Mouse (Mus musculus) CH12.LX (cell line): ENCODE measurements at regions not wholly inside any gene's neighbourhood (a gene's known extent, or its start where the extent isn't known, plus 50 kb on each side); places are given as distances from the start of the nearest gene placed in this dataset.

Source experiments
- DNase-seq: peaks from one replicate; pipeline ENCODE4 v3.0.0-alpha.2; 2013; ENCODE audit errors: extremely low read depth
- H3K27ac ChIP-seq: 2 replicates; pipeline ENCODE4 v1.5.1; 2012; ENCODE audit warnings: low read depth, mild to moderate bottlenecking, control low read depth, moderate library complexity; ENCODE audit not compliant: insufficient read depth
- H3K27me3 ChIP-seq: replicated peaks from 2 replicates; pipeline ENCODE3; 2012; ENCODE audit warnings: inconsistent platforms
- H3K36me3 ChIP-seq, 2 experiments: replicated peaks in 1 of 2; 2 replicates each; pipeline versions ENCODE3 to v1.6.1; 2012; ENCODE audit warnings: inconsistent platforms in 1 of 2, low read length in 1 of 2, mild to moderate bottlenecking in 1 of 2, mixed read lengths in 1 of 2, moderate library complexity in 1 of 2; ENCODE audit not compliant: control insufficient read depth in 1 of 2, insufficient read depth in 1 of 2
- H3K4me1 ChIP-seq, 2 experiments: 2 replicates each; pipeline ENCODE4 v1.6.1; 2012; ENCODE audit warnings: inconsistent platforms in 1 of 2, moderate library complexity in 1 of 2; ENCODE audit not compliant: insufficient read depth in 2 of 2, control insufficient read depth in 1 of 2
- H3K4me2 ChIP-seq: 2 replicates; pipeline ENCODE4 v1.6.1; 2012; ENCODE audit warnings: low read depth, mild to moderate bottlenecking, control low read depth; ENCODE audit not compliant: poor library complexity, insufficient read depth, severe bottlenecking
- H3K4me3 ChIP-seq, 3 experiments: fragments of 150-350 bp in 1 of 3; sonication (generic) in 1 of 3; replicated peaks in 1 of 3; 2 replicates each; pipeline versions ENCODE3 to v1.5.1; 2011 to 2012; ENCODE audit warnings: low read depth in 2 of 3, low read length in 2 of 3, mild to moderate bottlenecking in 2 of 3, moderate library complexity in 2 of 3, control low read depth in 1 of 3, improper control_type of control experiment in 1 of 3, inconsistent platforms in 1 of 3, mixed read lengths in 1 of 3; ENCODE audit not compliant: poor library complexity in 1 of 3
- H3K79me2 ChIP-seq: replicated peaks from 2 replicates; pipeline ENCODE4 v1.6.1; 2012; ENCODE audit warnings: mild to moderate bottlenecking, moderate library complexity; ENCODE audit not compliant: control insufficient read depth, poor library complexity, insufficient read depth, severe bottlenecking; ENCODE audit errors: extremely low read depth
- H3K9ac ChIP-seq: 2 replicates; pipeline ENCODE4 v1.6.1; 2012; ENCODE audit warnings: low read depth, mild to moderate bottlenecking, control low read depth, moderate library complexity; ENCODE audit not compliant: insufficient read depth
- H3K9me3 ChIP-seq: replicated peaks from 2 replicates; pipeline ENCODE3; 2012; ENCODE audit warnings: low read length, inconsistent platforms, mixed read lengths
- CHD1 ChIP-seq: IDR thresholded peaks from 2 replicates; pipeline ENCODE4 v1.6.1; 2012; ENCODE audit warnings: low read depth, low read length, improper control_type of control experiment, inconsistent platforms
- E2F4 ChIP-seq: IDR thresholded peaks from 2 replicates; pipeline ENCODE4 v1.6.1; 2011; ENCODE audit warnings: low read depth, low read length, improper control_type of control experiment; ENCODE audit not compliant: insufficient replicate concordance
- EP300 ChIP-seq: IDR thresholded peaks from 2 replicates; pipeline ENCODE4 v1.6.1; 2011; ENCODE audit warnings: low read length, improper control_type of control experiment
- KAT2A ChIP-seq: IDR thresholded peaks from 2 replicates; pipeline ENCODE4 v1.6.1; 2012; ENCODE audit warnings: low read length, improper control_type of control experiment, inconsistent platforms; ENCODE audit not compliant: insufficient replicate concordance
- MAX ChIP-seq: IDR thresholded peaks from 2 replicates; pipeline ENCODE4 v1.6.1; 2011; ENCODE audit warnings: low read length, improper control_type of control experiment
- MEF2A ChIP-seq: IDR thresholded peaks from 2 replicates; pipeline ENCODE4 v1.6.1; 2014; ENCODE audit warnings: low read depth, mild to moderate bottlenecking, inconsistent platforms, low read length, improper control_type of control experiment, borderline replicate concordance
- MXI1 ChIP-seq: IDR thresholded peaks from 2 replicates; pipeline ENCODE4 v1.6.1; 2011; ENCODE audit warnings: mild to moderate bottlenecking, low read depth, low read length, improper control_type of control experiment
- MYC ChIP-seq: IDR thresholded peaks from 2 replicates; pipeline ENCODE4 v1.6.1; 2011; ENCODE audit warnings: low read depth, mild to moderate bottlenecking, improper control_type of control experiment, low read length
- NRF1 ChIP-seq: IDR thresholded peaks from 2 replicates; pipeline ENCODE4 v1.6.1; 2014; ENCODE audit warnings: low read depth, mild to moderate bottlenecking, inconsistent platforms, low read length, improper control_type of control experiment, moderate library complexity
- PAX5 ChIP-seq: IDR thresholded peaks from 2 replicates; pipeline ENCODE4 v1.6.1; 2012; ENCODE audit warnings: low read length, inconsistent platforms, mixed read lengths
- POLR2AphosphoS2 ChIP-seq: IDR thresholded peaks from 2 replicates; pipeline ENCODE4 v1.6.1; 2011; ENCODE audit warnings: low read depth, low read length, improper control_type of control experiment
- TCF12 ChIP-seq: IDR thresholded peaks from 2 replicates; pipeline ENCODE4 v1.6.1; 2014; ENCODE audit warnings: low read depth, mild to moderate bottlenecking, inconsistent platforms, low read length, improper control_type of control experiment
- UBTF ChIP-seq: IDR thresholded peaks from 2 replicates; pipeline ENCODE4 v1.6.1; 2012; ENCODE audit warnings: low read depth, mild to moderate bottlenecking, inconsistent platforms, low read length, improper control_type of control experiment, moderate library complexity
- USF1 ChIP-seq: IDR thresholded peaks from 2 replicates; pipeline ENCODE4 v1.6.1; 2014; ENCODE audit warnings: low read depth, mild to moderate bottlenecking, inconsistent platforms, low read length, improper control_type of control experiment
- ZC3H11A ChIP-seq: IDR thresholded peaks from 2 replicates; pipeline ENCODE4 v1.6.1; 2012; ENCODE audit warnings: low read depth, mild to moderate bottlenecking, inconsistent platforms, low read length, improper control_type of control experiment
- ZKSCAN1 ChIP-seq: IDR thresholded peaks from 2 replicates; pipeline ENCODE4 v1.6.1; 2012; ENCODE audit warnings: low read depth, inconsistent platforms, low read length, improper control_type of control experiment, borderline replicate concordance
- ZMIZ1 ChIP-seq: IDR thresholded peaks from 2 replicates; pipeline ENCODE4 v1.6.1; 2012; ENCODE audit warnings: low read depth, mild to moderate bottlenecking, inconsistent platforms, low read length, improper control_type of control experiment
- ZNF384 ChIP-seq: IDR thresholded peaks from 2 replicates; pipeline ENCODE4 v1.6.1; 2012; ENCODE audit warnings: low read depth, low read length, improper control_type of control experiment, inconsistent platforms
- dilution Hi-C: fragments of 300-500 bp; cut with MboI; formaldehyde crosslinking; loops from 2 replicates; pipeline ENCODE4 v1.14.3; 2020; ENCODE audit warnings: low sequenced_read_pairs; ENCODE audit not compliant: extremely low pct_unique_long_range_greater_than_20kb, extremely low pct_ligation_motif_present
- in situ Hi-C: fragments of 300-500 bp; cut with MboI; formaldehyde crosslinking; loops from 3 replicates; pipeline ENCODE4 v1.14.3; 2019; ENCODE audit warnings: low sequenced_read_pairs, low pct_ligation_motif_present, low pct_unique_long_range_greater_than_20kb, mixed read lengths

GRCm38 (mm10) chr14:104789346-104789745, 266.9 kb upstream of the Rnf219 start:
- no peak for DNase-seq
- H3K9me3 ChIP-seq: no peaks in the 10 kb centered on the region
- no peak overlapping the region for H3K27ac ChIP-seq
- H3K36me3 ChIP-seq: no peaks in the 10 kb centered on the region
- H3K4me2 ChIP-seq: no peak overlapping the region
- no peaks in the 10 kb centered on the region for H3K27me3 ChIP-seq
- peaks cover 0 to 8% of the 10 kb centered on the region in 2 experiments; a peak in 2 of 4 replicates for H3K4me1 ChIP-seq
- H3K9ac ChIP-seq: no peak overlapping the region
- no peaks in the 10 kb centered on the region for H3K79me2 ChIP-seq
- H3K4me3 ChIP-seq: no peak overlapping the region
- in situ Hi-C loops (no loop called here), dilution Hi-C loops (no loop called here)
- TF ChIP-seq CHD1: no peak
- TF ChIP-seq USF1: no peak
- TF ChIP-seq KAT2A: no peak
- no peak for TF ChIP-seq UBTF
- no peak for TF ChIP-seq NRF1
- TF ChIP-seq ZKSCAN1: no peak
- TF ChIP-seq POLR2AphosphoS2: no peak
- TF ChIP-seq PAX5: no peak
- TF ChIP-seq MAX: no peak
- no peak for TF ChIP-seq TCF12
- TF ChIP-seq ZC3H11A: no peak
- no peak for TF ChIP-seq MXI1
- no peak for TF ChIP-seq ZNF384
- TF ChIP-seq E2F4: no peak

- in situ Hi-C loops (no loop called here), dilution Hi-C loops (no loop called here)
- no peak overlapping the region for H3K4me3 ChIP-seq
- H3K27ac ChIP-seq: no peak overlapping the region
- H3K4me1 ChIP-seq: no peaks in the 10 kb centered on the region
- no peak overlapping the region for H3K9ac ChIP-seq
- no peak for DNase-seq
- no peak overlapping the region for H3K4me2 ChIP-seq
- no peaks in the 10 kb centered on the region for H3K27me3 ChIP-seq
- TF ChIP-seq ZMIZ1 (no peak), MYC (no peak), TCF12 (no peak), EP300 (no peak), MEF2A (no peak), NRF1 (no peak), E2F4 (no peak), MXI1 (no peak)
- no peaks in the 10 kb centered on the region for H3K79me2 ChIP-seq
- no peaks in the 10 kb centered on the region for H3K36me3 ChIP-seq
- no peaks in the 10 kb centered on the region for H3K9me3 ChIP-seq
These were observed 262.6 kb upstream of the Rnf219 start for GRCm38 (mm10) chr14:104785066-104785465.
